Mouse (Mus musculus): ENCODE measurements around the gene Wdfy4.
A peak's percentile ranks its signal among the peaks of the same experiment; 100 is the strongest.

Wdfy4 gene

GRCm38 (mm10) chr14:33185068-33185800 is at the start of gene Wdfy4:
TSS of gene Wdfy4 (minus strand) at chr14:33185508.
- peak in 1 of 2 experiments; percentile 31 for DNase-seq (ENCODE audit: low spot score in 2 of 2)

- peak; percentile 49 to 53 for DNase-seq (ENCODE audit: low spot score in 2 of 2)
These were observed 46.7 kb upstream of the Wdfy4 start for GRCm38 (mm10) chr14:33232048-33232447.

- DNase-seq (ENCODE audit: low spot score in 2 of 2), result no peak
These were observed 46.0 kb upstream of the Wdfy4 start for GRCm38 (mm10) chr14:33231311-33231710.

GRCm38 (mm10) chr14:33230672-33231071 is 45.4 kb upstream of the Wdfy4 start:
- no peak for DNase-seq (ENCODE audit: low spot score in 2 of 2)

- DNase-seq (ENCODE audit: low spot score in 2 of 2), result no peak
These were observed 39.9 kb upstream of the Wdfy4 start for GRCm38 (mm10) chr14:33225235-33225634.

- DNase-seq (ENCODE audit: low spot score in 2 of 2), result peak; percentile 64
These were observed 31.3 kb upstream of the Wdfy4 start for GRCm38 (mm10) chr14:33216343-33217208.

GRCm38 (mm10) chr14:33215163-33215562 is 29.9 kb upstream of the Wdfy4 start:
- DNase-seq (ENCODE audit: low spot score in 2 of 2), result no peak

GRCm38 (mm10) chr14:33214767-33215128 is 29.4 kb upstream of the Wdfy4 start:
- no peak for DNase-seq (ENCODE audit: low spot score in 2 of 2)

GRCm38 (mm10) chr14:33213823-33214766 is 28.8 kb upstream of the Wdfy4 start, which contains the start of gene Arhgap22:
TSS of gene Arhgap22 (plus strand) at chr14:33214026.
- peak; percentile 88 to 91 for DNase-seq (ENCODE audit: low spot score in 2 of 2)

GRCm38 (mm10) chr14:33212958-33213309 is 27.6 kb upstream of the Wdfy4 start:
- no peak for DNase-seq (ENCODE audit: low spot score in 2 of 2)

- DNase-seq (ENCODE audit: low spot score in 2 of 2), result no peak
These were observed 27.1 kb upstream of the Wdfy4 start for GRCm38 (mm10) chr14:33212271-33212957.

- no peak for DNase-seq (ENCODE audit: low spot score in 2 of 2)
These were observed 25.5 kb upstream of the Wdfy4 start for GRCm38 (mm10) chr14:33210806-33211205.

- DNase-seq (ENCODE audit: low spot score in 2 of 2), result no peak
These were observed 23.0 kb upstream of the Wdfy4 start for GRCm38 (mm10) chr14:33208331-33208730.

- DNase-seq (ENCODE audit: low spot score in 2 of 2), result no peak
These were observed 21.7 kb upstream of the Wdfy4 start for GRCm38 (mm10) chr14:33207011-33207410.

GRCm38 (mm10) chr14:33205280-33205965 is 20.1 kb upstream of the Wdfy4 start:
- DNase-seq (ENCODE audit: low spot score in 2 of 2), result no peak

- peak in 1 of 2 experiments; percentile 45 for DNase-seq (ENCODE audit: low spot score in 2 of 2)
These were observed 18.5 kb upstream of the Wdfy4 start for GRCm38 (mm10) chr14:33203777-33204176.

- DNase-seq (ENCODE audit: low spot score in 2 of 2), result no peak
These were observed 17.6 kb upstream of the Wdfy4 start for GRCm38 (mm10) chr14:33202885-33203284.

- DNase-seq (ENCODE audit: low spot score in 2 of 2), result no peak
These were observed 16.9 kb upstream of the Wdfy4 start for GRCm38 (mm10) chr14:33202161-33202560.

- DNase-seq (ENCODE audit: low spot score in 2 of 2), result no peak
These were observed 8.9 kb upstream of the Wdfy4 start for GRCm38 (mm10) chr14:33194241-33194640.

GRCm38 (mm10) chr14:33193762-33194161 is 8.5 kb upstream of the Wdfy4 start:
- no peak for DNase-seq (ENCODE audit: low spot score in 2 of 2)

- DNase-seq (ENCODE audit: low spot score in 2 of 2), result no peak
These were observed 5.3 kb upstream of the Wdfy4 start for GRCm38 (mm10) chr14:33190646-33191045.

Measured in right cerebral cortex, postnatal 10 days (tissue).